Mouse (Mus musculus) layer of hippocampus, adult 8-10 months (tissue): ENCODE data around the gene Hyal3. TPM values are rescaled to one million over a fixed set of nuclear protein-coding genes. Genes with fewer than 3 reads are reported as not detected.

ENCODE experiments used
- DNase-seq, 2 experiments: peaks; one replicate each; pipeline ENCODE4 v3.0.0; 2022; ENCODE audit warnings: low spot score in 2 of 2
- total RNA-seq, 4 experiments: library from RNA; stranded (reverse); gene quantifications; 2 replicates each; pipeline ENCODE4 v1.2.4; 2022

Hyal3 gene
- total RNA-seq, 4 experiments from 2014 or later: 1.7 to 2.4 (median 1.9) TPM

GRCm38 (mm10) chr9:107617461-107617860 is 36.8 kb downstream of the Hyal3 start:
- DNase-seq: no peak

DNA sequence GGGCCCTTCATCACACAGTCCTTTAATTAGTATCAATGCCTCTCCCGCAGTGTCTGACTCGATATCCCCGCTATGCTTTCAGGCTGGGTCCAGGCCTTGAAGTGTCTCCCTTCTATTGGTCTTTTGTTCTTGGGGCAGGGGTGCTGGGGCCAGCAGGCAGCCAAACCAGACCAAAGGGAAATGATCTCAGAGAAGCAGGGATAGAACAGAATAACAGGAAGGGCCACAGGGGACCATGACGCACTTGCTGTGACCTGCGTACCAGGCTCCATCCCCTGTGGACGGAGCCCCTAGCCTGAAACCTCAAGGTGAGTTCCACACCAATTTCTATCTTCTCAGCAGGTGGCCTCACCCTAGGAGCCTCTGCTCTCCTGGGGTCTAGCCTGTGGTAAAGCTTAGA is 37.5 kb downstream of the Hyal3 start:
- no peak for DNase-seq

DNA sequence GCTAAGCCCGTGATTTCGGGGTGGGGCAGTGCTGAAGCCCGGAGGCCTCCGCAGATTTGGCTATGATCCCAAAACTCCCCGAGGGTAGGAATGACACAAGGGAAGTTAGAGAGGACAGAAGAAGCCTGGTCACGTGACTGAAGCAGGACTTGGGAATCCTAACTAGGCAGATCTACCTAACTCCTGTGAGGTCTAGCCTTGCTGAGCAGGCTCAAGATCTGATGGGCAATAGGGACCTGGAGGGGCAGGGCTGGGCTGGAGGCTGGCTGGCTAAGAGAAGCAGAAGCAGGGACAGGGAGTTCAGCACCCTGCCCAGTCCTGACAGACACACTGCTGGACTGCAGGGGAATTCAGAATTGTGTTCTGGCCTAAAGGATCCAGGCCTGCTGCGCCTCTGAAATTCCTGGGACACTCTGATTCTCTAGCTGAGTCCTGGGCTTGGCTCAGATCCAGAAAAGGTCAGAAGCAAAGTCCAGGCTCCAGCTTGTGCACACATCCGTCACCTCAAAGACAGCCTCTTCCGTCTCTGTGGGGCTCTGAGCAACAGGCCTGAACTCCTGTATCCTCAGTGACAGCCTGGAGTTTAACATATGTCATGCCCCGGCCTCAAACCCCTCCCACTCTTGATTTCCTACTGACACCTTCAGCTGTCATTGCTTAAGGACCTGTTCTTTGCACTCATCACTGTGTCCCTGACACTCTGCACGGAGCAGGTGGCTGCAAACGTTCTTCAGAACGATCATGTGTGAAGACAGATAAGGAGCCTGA is 38.3 kb downstream of the Hyal3 start:
- no peak for DNase-seq

GRCm38 (mm10) chr9:107619546-107619879 is 38.9 kb downstream of the Hyal3 start:
- no peak for DNase-seq

- no peak for DNase-seq
These were observed 40.3 kb downstream of the Hyal3 start for GRCm38 (mm10) chr9:107620954-107621353.

GRCm38 (mm10) chr9:107624539-107624938 is 43.9 kb downstream of the Hyal3 start:
- DNase-seq: no peak

DNA sequence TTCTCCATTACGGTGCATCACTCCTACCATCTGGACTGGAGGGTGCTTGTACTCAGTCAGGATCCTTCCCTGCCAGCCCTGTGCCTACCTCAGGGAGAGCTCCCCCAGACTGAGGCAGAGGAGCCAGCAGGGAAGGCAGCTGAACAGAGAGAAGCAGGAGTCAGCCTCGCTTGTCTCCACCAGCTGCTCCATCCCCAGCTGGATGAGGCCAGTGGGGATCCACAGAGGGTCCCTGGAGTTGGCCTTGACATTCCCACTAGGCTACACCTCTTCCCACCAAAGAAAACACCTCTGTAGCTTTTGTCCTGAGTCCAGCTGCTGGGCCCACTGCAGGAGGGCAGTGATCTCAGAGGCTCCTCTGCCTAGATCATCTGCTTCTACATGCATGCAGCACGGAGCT is 44.3 kb downstream of the Hyal3 start:
- DNase-seq: no peak

DNA sequence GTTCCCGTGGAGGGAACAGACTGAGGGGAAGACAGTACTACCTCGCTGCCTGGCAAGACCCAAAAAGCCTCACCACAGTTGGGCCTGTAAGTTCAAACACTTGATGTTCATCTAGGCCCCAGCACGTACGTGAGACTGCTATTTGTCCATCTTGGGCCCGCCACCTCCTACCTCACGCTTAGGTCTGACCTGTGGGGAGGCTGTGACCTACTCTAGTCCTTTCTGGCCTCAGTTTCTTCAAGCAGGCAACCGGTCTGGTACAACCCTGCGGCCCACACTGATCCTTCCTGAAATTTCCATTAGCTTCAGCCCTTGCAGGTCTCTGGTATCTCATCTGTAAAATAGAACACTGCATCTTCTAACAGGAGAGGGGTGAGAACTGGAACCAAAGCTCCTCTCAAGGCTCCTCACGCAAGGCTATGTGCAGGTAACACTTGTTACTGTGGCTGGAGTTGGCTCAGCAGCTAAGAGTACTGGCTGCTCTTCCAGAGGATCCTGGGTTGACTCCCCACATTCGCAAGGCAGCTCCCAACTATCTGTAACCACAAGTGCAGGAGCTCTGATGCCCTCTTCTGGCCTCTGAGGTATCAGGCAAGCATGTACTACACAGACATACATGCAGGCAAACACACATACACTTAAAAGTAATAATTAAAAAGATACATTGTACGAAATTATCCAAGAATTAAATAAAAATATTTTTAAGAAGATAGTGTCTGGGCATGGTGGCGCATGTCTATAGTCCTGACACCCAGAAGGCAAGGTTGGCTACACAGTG is 44.9 kb downstream of the Hyal3 start:
- no peak for DNase-seq

- no peak for DNase-seq
These were observed 45.7 kb downstream of the Hyal3 start for GRCm38 (mm10) chr9:107626158-107626843.

GRCm38 (mm10) chr9:107626844-107627277 is 46.2 kb downstream of the Hyal3 start:
- peak in 1 of 2 experiments; percentile 75 for DNase-seq

DNA sequence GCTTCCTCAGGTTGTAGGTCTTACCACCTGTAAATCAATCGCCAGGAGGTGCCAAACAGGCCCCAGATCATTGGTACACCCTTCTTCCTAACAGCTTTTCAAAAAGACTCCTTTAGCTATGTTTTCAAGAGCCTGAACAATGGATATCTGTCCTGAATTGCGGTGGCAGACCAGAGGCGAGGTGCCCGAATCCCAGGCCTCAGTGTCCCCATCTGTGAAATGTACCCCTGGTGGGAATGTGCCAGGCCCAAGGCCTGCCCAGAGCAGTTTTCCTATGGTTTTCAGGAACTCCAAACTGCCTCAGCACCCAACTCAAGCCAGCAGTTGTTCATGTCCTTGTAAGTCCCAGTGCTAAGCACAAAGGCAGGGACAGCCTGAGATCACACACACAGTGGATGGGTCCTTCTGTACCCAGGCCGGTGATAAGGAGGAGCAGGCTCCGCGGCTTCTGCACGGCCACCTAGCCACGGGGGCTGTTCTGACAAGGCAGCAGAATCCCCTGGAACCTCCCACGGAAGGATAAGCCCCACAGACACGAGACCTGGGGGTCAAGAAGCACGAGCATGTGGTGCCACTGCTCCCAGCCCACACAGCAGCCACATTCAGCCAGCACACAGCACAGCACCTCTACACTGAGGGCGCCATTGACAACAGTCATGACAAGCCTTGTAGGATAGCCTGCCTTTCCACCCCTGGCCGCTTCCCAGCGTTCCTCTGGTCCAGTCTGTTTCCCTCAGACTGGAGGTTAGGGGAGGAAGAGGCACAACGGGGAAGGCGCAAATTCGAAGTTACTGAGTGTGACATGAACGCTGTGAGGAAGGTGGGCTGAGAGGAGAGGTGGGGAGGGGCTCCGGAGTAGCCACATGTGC is 47.0 kb downstream of the Hyal3 start:
- DNase-seq: no peak

- no peak for DNase-seq
These were observed 48.2 kb downstream of the Hyal3 start for GRCm38 (mm10) chr9:107628721-107629410.

DNA sequence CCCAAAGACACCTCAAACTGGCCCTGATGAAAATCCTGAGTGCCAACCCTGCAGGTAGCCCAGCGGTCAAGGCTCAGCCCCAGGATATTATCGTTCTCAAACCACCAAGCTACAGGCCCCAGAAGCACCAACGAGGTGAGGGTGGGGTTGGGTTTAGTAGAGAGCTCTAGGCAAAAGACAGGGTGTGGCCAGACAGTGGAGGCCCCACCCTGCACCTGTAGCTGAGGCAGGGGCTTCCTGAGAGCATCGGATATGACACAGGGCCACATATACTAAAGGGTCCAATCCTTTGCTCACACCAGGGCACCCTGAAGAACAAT is 48.8 kb downstream of the Hyal3 start:
- DNase-seq: no peak

GRCm38 (mm10) chr9:107629901-107630425 is 49.3 kb downstream of the Hyal3 start:
- DNase-seq: no peak

DNA sequence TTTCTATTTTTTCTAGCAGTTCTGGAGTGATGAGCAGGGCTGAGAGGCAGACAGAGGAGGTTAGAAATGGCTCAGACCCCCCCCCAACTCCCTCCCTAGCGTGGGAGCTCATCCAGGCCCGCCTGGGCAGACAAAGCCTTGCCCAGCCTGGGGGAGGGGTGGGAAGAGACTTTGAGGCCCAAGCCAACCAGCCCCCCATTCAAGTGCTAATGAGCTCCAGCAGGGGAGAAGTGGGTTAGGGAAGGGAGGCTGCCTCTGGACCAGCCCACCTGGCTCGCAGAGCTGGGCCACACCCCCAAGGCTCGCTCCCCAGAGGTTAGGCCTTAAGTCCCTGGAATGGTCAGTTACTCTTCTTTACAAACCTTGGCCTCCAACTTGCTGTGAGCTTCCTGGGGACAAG is 50.0 kb downstream of the Hyal3 start:
- DNase-seq: peak in 1 of 2 experiments; percentile 49

- DNase-seq: no peak
These were observed 50.8 kb downstream of the Hyal3 start for GRCm38 (mm10) chr9:107631311-107631826.

DNA sequence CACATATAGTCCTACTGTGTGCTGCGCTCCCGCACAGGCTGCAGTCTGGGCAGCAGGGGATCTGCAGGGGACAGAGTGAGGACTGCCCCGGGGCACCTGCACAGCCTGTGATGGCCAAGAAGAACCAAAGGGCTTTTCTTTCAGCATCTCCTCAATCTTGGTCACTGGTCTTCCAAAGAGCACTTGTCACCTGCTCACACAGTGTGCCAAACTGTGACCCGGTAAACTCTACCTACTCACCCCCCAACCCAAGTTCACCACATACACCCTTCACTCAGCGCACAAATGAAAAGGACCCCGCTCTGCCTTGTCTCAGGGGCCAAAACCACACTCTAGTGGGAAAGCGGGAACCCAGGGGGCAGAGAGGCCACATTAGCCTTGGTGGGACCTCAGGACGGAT is 51.2 kb downstream of the Hyal3 start:
- DNase-seq: no peak

- peak in 1 of 2 experiments; percentile 48 for DNase-seq
These were observed 51.9 kb downstream of the Hyal3 start for GRCm38 (mm10) chr9:107632478-107632877.

GRCm38 (mm10) chr9:107633091-107633660 is 52.6 kb downstream of the Hyal3 start:
- peak in 1 of 2 experiments; percentile 68 for DNase-seq
